Mouse (Mus musculus) brown adipose tissue, adult 24 weeks (tissue): ENCODE data around the gene Ogfod2. TPM values are rescaled to one million over a fixed set of nuclear protein-coding genes. Genes with fewer than 3 reads are reported as not detected.

Experiments
- H3K27ac ChIP-seq: fragments of 200-500 bp; replicated peaks from 2 replicates; pipeline ENCODE4 v1.5.1; 2012; ENCODE audit warnings: low read depth, mild to moderate bottlenecking, low read length
- H3K4me1 ChIP-seq: fragments of 200-500 bp; 2 replicates; pipeline ENCODE4 v1.6.1; 2012; ENCODE audit warnings: low read length, mixed read lengths; ENCODE audit not compliant: control insufficient read depth, insufficient read depth, insufficient read length
- H3K4me3 ChIP-seq: fragments of 200-500 bp; 2 replicates; pipeline ENCODE4 v1.5.1; 2012; ENCODE audit warnings: low read depth, mild to moderate bottlenecking, low read length, moderate library complexity; ENCODE audit not compliant: insufficient read depth
- polyA plus RNA-seq: library from polyadenylated mRNA; stranded (reverse); fragments of >200 nt; gene quantifications from 2 replicates; pipeline ENCODE4 v1.2.4, GENCODE M21; 2012; ENCODE audit not compliant: missing spikeins, insufficient read depth, insufficient read length

Ogfod2 gene
- polyA plus RNA-seq, 1 experiment = 20.5 TPM

GRCm38 (mm10) chr5:124111077-124111741 lies 888 bp upstream of the Ogfod2 start:
- 0 out of 2 replicates have a peak overlapping the region, but pooled peaks have one; percentile 9 for H3K27ac ChIP-seq
- peaks cover 3% of the 10 kb centered on the region; the same call in 1 of the 2 replicates for H3K4me1 ChIP-seq
- H3K4me3 ChIP-seq = peak overlapping the region; percentile 66

GRCm38 (mm10) chr5:124112531-124112930 lies 434 bp downstream of the Ogfod2 start:
- Histone ChIP-seq H3K4me1 (peaks cover 6% of the 10 kb centered on the region; the same call in 1 of the 2 replicates), H3K4me3 (peak overlapping the region; percentile 81), H3K27ac (peak overlapping the region; percentile 14; the same call in 1 of the 2 replicates)

GRCm38 (mm10) chr5:124113030-124113429 lies 933 bp downstream of the Ogfod2 start:
- Histone ChIP-seq H3K4me3 (peak overlapping the region; percentile 81), H3K27ac (peak overlapping the region; percentile 14; the same call in 1 of the 2 replicates)

GRCm38 (mm10) chr5:124114276-124115025 lies 2.4 kb downstream of the Ogfod2 start:
- H3K27ac ChIP-seq = no peak overlapping the region
- H3K4me3 ChIP-seq = no peak overlapping the region
- H3K4me1 ChIP-seq = peaks cover 6% of the 10 kb centered on the region; the same call in 1 of the 2 replicates

More at GRCm38 (mm10) chr5:124113030-124113429, 933 bp downstream of the Ogfod2 start:
- H3K4me1 ChIP-seq = peaks cover 6% of the 10 kb centered on the region; the same call in 1 of the 2 replicates

GRCm38 (mm10) chr5:124115531-124115930 lies 3.4 kb downstream of the Ogfod2 start:
- Histone ChIP-seq H3K4me3 (peak overlapping the region; percentile 97), H3K4me1 (peaks cover 6% of the 10 kb centered on the region; the same call in 1 of the 2 replicates), H3K27ac (0 out of 2 replicates have a peak overlapping the region, but pooled peaks have one; percentile 51)

- H3K4me3 ChIP-seq = peak within 1 kb of the TSS; percentile 97
- peaks cover 6% of the 10 kb centered on the region; the same call in 1 of the 2 replicates for H3K4me1 ChIP-seq
- H3K27ac ChIP-seq = peak within 1 kb of the TSS; percentile 83
Observed at GRCm38 (mm10) chr5:124115990-124116845, 4.1 kb downstream of the Ogfod2 start, which contains the start of gene Arl6ip4. Gene Arl6ip4 (plus strand): TSS chr5:124116089.

GRCm38 (mm10) chr5:124119204-124119603 lies 7.1 kb downstream of the Ogfod2 start:
- Histone ChIP-seq H3K27ac (no peak overlapping the region), H3K4me3 (no peak overlapping the region), H3K4me1 (0 out of 2 replicates have a peak, but pooled peaks cover 3% of the 10 kb centered on the region)

- Histone ChIP-seq H3K4me3 (no peak overlapping the region), H3K4me1 (no peaks in the 10 kb centered on the region), H3K27ac (no peak overlapping the region)
Observed at GRCm38 (mm10) chr5:124122357-124122756, 10.3 kb downstream of the Ogfod2 start.

GRCm38 (mm10) chr5:124125093-124125492 lies 13.0 kb downstream of the Ogfod2 start:
- no peak overlapping the region for H3K4me3 ChIP-seq
- H3K27ac ChIP-seq = no peak overlapping the region
- no peaks in the 10 kb centered on the region for H3K4me1 ChIP-seq

- Histone ChIP-seq H3K27ac (no peak overlapping the region), H3K4me1 (no peaks in the 10 kb centered on the region), H3K4me3 (no peak overlapping the region)
Observed at GRCm38 (mm10) chr5:124134261-124134660, 22.2 kb downstream of the Ogfod2 start.

GRCm38 (mm10) chr5:124138066-124138465 lies 26.0 kb downstream of the Ogfod2 start:
- no peaks in the 10 kb centered on the region for H3K4me1 ChIP-seq
- H3K4me3 ChIP-seq = no peak overlapping the region
- no peak overlapping the region for H3K27ac ChIP-seq

GRCm38 (mm10) chr5:124149028-124149427 lies 36.9 kb downstream of the Ogfod2 start:
- Histone ChIP-seq H3K4me1 (no peaks in the 10 kb centered on the region), H3K27ac (no peak overlapping the region), H3K4me3 (no peak overlapping the region)

- no peak overlapping the region for H3K4me3 ChIP-seq
- no peak overlapping the region for H3K27ac ChIP-seq
- no peaks in the 10 kb centered on the region for H3K4me1 ChIP-seq
Observed at GRCm38 (mm10) chr5:124150895-124151294, 38.8 kb downstream of the Ogfod2 start.

GRCm38 (mm10) chr5:124152734-124153133 lies 40.6 kb downstream of the Ogfod2 start:
- Histone ChIP-seq H3K4me1 (no peaks in the 10 kb centered on the region), H3K4me3 (no peak overlapping the region), H3K27ac (no peak overlapping the region)
